Mouse (Mus musculus) skeletal muscle tissue, adult 2 months (tissue): Measurements from ENCODE around the gene Wdr45.
A peak's percentile ranks its signal among the peaks of the same experiment; 100 is the strongest.
"Not testable (repeated sequence)": the region's sequence is repeated elsewhere in the genome, so short reads cannot be mapped to it uniquely, and the experiment has no call there.

Experiments
- DNase-seq: peaks from one replicate; pipeline ENCODE4 v3.0.0-alpha.2; 2012; ENCODE audit warnings: low read depth, low spot score

The Wdr45 gene

DNA sequence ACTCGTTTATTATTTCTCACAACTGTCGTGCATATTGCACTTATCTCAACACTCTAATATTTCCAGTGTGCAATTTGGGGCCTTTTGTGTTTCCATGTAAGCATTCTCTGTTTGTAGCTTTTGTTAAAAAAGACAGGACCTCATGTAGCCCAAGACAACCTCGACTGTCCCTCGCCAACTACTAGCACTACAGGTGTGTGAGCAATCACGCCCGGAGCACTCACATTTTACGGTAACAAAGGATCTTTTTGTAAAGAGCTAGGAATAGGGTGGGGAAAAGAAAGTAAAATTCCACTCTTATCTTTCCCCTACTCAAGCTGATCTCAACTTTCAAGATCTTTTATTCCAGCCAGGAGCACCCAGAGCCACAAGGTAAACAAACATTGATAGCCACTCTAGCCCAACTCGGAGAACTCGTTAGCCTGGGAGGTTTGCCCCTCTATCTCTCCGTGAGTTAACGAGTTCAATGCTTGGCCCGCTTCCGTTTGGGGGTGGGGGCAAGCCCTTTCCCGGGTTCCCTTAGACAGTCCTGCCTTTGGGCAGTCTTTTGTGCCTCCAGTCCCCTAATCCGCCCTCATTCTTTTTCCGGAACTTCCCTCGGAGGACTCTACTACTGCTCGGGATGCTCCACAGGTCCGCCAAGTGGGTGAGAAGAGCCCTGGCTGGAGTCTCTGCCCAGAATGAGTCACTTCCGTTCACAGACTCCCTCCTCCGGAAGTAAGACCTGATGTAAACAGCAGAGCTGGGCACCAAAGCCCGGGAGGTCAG lies 7.6 kb downstream of the Wdr45 start, which contains the start of gene Gm45208:
Gene Gm45208, plus strand, starts transcription at position 732 of the 768 bp plus-strand sequence.
- peak; percentile 59 for DNase-seq

DNA sequence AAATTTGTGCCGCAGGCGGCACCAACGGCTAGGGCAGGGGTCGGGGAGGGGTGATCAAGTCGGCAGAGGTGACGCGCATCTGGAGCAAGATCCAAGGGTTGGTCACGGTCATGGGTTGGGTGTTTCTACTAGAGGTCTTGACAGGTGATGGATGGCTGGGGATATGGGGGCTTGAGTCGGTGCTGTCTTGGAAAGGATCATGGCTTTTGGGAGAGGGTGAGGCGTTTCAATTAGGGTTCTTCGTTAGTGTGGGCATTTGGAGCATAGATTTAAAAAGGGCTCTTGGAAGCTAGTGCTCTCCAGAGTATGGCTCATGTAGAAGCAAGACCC lies 8.1 kb downstream of the Wdr45 start:
- DNase-seq: no peak

DNA sequence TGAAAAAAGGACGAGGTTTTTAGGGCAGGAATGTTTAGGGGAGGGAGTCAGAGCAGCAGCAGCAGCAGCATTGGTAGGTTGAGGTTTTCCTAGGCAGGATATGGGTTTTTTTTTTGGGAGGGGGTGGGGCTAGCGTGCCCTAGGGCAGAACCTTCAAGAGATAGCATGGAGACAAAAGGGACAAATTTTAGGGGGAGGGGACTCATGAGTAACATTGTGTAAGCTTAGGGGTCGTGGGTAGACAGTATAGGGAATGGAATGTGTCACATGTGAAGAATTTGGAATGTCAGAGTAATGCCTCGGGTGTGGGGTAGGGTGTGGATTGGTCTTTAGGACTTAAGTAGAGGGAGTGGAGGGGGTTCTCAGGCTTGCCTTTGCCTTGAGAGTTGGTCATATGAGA lies 8.6 kb downstream of the Wdr45 start:
- no peak for DNase-seq

- DNase-seq: no peak
These were observed 10.0 kb downstream of the Wdr45 start for GRCm38 (mm10) chrX:7724135-7724534.

DNA sequence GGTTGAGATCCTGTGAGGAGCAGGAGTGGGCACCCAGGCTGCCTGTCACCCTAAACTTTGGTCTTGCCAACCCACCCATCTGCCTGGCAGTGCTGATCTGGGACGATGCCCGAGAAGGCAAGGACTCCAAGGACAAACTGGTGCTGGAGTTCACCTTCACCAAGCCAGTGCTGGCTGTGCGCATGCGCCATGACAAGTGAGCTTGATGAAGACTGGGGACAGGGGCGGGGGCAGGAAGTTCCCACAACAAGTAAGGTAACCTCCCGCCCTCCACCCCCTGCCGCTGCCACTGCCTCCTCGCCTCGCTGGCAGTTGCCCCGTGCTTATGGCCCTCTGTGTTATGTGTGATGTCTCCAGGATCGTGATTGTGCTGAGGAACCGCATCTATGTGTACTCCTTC lies 11.7 kb downstream of the Wdr45 start:
- DNase-seq: no peak

DNA sequence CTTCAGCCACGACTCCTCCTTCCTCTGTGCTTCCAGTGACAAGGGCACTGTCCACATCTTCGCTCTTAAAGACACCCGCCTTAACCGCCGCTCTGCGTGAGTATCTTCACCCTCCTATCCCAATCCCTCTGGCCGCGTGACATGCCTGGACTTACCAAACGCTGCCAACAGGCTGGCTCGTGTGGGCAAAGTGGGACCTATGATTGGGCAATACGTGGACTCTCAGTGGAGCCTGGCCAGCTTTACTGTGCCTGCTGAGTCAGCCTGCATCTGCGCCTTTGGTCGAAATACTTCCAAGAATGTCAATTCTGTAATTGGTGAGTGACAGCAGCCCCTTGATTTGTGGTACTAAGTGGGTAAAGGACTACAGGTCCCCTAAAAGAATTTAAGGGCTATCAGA lies 13.0 kb downstream of the Wdr45 start:
- DNase-seq: no peak

GRCm38 (mm10) chrX:7728215-7728921 lies 14.2 kb downstream of the Wdr45 start, which contains the start of gene Praf2:
Praf2 (plus strand) TSS chrX:7728439.
- DNase-seq: peak; percentile 88

DNA sequence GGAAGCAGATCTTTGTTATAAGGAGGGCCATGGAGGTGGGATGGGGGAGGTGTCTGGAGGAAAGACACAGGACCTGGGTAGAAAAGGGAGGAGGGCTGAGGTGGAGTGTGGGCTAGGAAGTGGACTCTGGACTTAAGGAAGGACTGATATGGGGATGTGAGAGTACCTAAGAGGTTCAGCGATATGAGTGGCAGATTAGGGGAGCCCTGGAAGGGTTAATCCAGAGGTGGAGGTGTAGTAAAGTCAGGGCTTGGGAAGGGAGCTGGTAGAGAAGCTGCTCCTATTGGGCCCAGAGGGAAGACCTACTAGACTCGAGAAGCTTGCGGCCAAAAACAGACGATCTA lies 14.8 kb downstream of the Wdr45 start:
- DNase-seq: no peak

DNA sequence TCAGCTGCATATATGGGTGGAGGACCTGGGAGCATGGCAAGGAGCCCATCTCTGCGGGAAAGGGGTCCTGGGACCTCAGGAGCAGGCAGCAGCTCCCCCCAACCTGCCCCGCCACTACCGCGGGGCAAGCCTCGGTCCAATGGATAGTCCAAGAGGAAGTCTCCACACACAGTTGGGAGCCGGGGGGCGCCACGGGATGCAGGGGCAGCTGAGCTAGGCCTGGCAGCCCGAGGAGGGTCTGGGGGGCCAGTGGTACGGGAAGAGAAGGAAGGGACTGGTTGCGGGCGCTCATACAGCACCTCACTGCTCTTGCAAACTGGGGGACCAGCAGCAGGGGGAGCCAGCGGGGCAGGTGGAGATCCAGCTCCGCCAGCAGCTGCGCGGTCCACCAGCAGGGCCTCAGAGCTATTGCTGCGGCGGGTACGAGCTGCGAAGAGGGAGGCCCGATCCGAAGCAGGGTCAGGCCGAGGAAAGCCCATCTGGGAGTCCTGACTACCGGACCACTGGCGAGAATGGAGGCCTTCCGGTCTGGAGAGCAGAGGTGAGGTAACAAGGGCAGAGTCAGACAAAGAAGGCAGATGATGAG lies 19.5 kb downstream of the Wdr45 start:
- no peak for DNase-seq

GRCm38 (mm10) chrX:7739336-7740081 lies 25.4 kb downstream of the Wdr45 start:
- DNase-seq: no peak

DNA sequence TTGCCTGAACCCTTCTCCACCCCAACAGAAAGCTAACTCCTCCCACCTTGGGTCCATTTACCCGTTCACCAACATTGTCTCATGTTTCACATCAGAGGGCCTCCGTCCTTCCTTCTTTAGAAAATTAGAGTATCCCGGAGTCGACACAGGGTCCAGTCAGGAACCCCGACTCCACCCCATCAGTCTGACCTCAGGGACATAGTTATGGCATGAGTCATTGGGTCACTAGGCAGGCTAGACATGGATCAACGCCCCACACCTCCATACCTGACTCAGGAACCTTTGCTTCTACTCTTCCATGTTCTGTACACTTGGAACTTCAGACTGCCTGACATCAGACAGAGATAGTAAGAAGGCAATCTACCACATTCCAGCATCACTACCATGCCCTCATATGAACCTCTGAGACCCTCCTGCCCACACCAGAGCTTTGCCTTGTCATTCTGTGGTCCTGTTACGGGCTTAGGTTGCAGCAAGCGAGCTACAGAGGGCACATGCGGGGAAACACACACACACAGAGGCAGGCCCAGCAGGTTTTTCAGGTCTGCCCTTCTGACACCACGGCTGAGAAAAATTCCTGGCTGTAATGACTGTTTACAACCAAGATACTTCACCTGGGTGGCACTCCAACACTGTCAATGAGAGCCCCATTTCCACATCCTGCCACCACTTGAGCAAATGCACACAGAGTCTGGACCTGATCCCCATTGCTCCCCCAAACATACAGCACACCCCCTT lies 26.1 kb downstream of the Wdr45 start:
- DNase-seq: no peak

- no peak for DNase-seq
These were observed 27.0 kb downstream of the Wdr45 start for GRCm38 (mm10) chrX:7741103-7741502.

DNA sequence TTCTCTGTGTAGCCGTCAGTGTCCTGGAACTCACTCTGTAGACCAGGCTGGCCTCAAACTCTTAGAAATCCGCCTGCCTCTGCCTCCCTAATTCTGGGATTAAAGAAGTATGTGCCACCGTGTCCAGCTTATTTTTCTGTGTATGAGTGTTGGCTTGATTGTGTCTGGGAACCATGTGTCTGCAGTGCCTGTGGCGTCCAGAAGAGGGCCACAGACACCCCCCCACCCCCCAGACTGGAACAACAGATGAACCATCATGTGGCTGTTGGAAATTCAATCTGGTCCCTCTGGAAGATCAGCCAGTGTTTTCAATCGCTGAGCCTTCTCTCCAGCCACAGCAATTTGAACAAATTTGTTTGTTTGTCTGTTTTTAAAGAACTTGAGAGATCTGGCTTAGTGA lies 29.3 kb downstream of the Wdr45 start:
- no peak for DNase-seq

GRCm38 (mm10) chrX:7744940-7745339 lies 30.8 kb downstream of the Wdr45 start:
- DNase-seq: no peak

- no peak for DNase-seq
These were observed 31.3 kb downstream of the Wdr45 start for GRCm38 (mm10) chrX:7745429-7745828.

GRCm38 (mm10) chrX:7750432-7751116 lies 36.4 kb downstream of the Wdr45 start, which contains the start of gene Ccdc120:
Ccdc120 (minus strand) TSS chrX:7750905.
- no peak for DNase-seq

- DNase-seq: not testable (repeated sequence)
These were observed 39.5 kb downstream of the Wdr45 start for GRCm38 (mm10) chrX:7753627-7754026.

- DNase-seq: peak; percentile 93
These were observed 48.2 kb downstream of the Wdr45 start, which contains the start of gene Tfe3 for GRCm38 (mm10) chrX:7762137-7762920. Tfe3 (plus strand) TSS chrX:7762560.

DNA sequence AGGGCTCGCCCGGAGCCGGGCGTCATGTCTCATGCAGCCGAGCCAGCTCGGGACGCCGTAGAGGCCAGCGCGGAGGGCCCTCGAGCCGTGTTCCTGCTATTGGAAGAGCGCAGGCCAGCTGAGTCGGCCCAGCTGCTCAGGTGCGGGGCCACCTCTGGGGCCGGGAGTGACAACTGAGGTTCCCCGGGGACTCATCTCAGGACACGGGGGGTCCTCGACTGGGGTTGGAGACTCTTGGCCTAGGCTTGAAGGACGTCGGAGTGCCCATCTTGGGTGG lies 48.7 kb downstream of the Wdr45 start:
- no peak for DNase-seq
